Comparison of ENCODE assay signal across 23 mouse cellular contexts in the genomic region with DNA sequence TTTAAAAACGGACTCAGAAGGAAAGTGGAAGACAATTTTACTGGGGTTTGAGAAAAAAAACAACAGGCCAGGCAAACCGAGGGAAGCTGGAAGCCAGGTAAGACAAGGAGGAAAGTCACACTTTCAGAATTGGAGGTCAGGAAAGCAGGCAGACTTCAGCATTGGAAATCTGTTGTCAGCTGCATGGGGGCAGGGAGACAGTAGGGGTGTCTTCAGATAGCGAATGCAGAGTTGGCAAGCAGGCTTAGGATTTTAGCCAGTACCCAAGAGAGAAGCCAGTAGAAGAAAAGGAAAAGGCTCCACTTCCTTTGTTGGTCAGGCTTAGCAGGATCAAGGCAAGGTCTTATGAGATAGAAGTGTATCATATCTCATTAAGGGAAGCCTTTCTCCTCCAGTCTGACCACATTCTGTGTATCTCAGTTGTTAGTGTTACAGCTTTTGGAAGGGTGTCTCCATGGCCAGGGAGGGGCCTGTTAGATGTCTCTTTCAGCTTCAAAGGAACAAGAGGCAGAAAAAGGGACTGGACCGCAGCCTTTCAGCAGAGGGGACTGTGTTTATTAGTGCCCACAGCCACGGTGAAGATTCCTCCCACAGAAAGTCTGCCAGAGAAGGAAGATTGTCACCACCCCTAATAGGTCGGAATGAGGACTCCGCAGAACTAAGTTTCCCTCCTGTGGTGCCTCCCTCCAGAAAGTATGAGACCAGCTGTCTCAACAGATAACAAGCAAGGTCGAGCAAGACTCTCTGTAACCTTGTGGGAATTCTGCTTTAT. TPM values are rescaled to one million over a fixed set of nuclear protein-coding genes. Genes with fewer than 3 reads are reported as not detected.
A peak's percentile ranks its signal among the peaks of the same experiment; 100 is the strongest.
DNase-seq lines count a peak whose midpoint lies in the region.
"Had no signal": no experiment of that assay in that cellular context is flagged by ENCODE, and none has a peak within 500 bp of the region (broad histone marks: within the 10 kb centered on the region; RNA-seq: fewer than 3 reads in every experiment).

No protein-coding gene starts in this region.

- H3K36me3 ChIP-seq in heart, embryonic 10.5 days: no peaks in the 10 kb centered on the region
- H3K36me3 ChIP-seq: hindbrain, embryonic 15.5 days; limb, embryonic 13.5 days; neural tube, embryonic 13.5 days had no signal

- no peak for DNase-seq in heart, embryonic 10.5 days (ENCODE audit: low spot score)
- DNase-seq in heart, postnatal 25 days (ENCODE audit: low spot score): no peak
- DNase-seq in MEL-GATA-1-ER (ENCODE audit: extremely low read depth, low read depth): peak; percentile 59
- peak; percentile 27 to 31 for DNase-seq in heart, postnatal 10 days
- DNase-seq in retina, embryonic 14.5 days (ENCODE audit: low spot score): peak; percentile 47
- no peak for DNase-seq in embryo, embryonic 11 days
- no peak for DNase-seq in left cerebral cortex, postnatal 36 days (ENCODE audit: low spot score in 2 of 2)
- DNase-seq in gastrocnemius, adult 18-20 months (ENCODE audit: low spot score): no peak
- DNase-seq: cerebellum, adult 18-20 months; gastrocnemius, postnatal 10 days; kidney, adult 2 months; kidney, postnatal 4 days; lung, postnatal 36 days; right cerebral cortex, adult 18-20 months; spleen, adult 18-20 months had no signal

- H3K27ac ChIP-seq in heart, embryonic 10.5 days: peak overlapping the region; percentile 52
- H3K27ac ChIP-seq: hindbrain, embryonic 15.5 days; limb, embryonic 13.5 days; neural tube, embryonic 13.5 days; stomach, postnatal 0 days had no signal

- H3K4me3 ChIP-seq in heart, embryonic 10.5 days: no peak overlapping the region
- H3K4me3 ChIP-seq: erythroblast, embryonic 14.5 days; hindbrain, embryonic 15.5 days; limb, embryonic 13.5 days; neural tube, embryonic 13.5 days had no signal

- intact Hi-C loops in heart, postnatal 25 days (cut with DNase I): no loop called here
- intact Hi-C loops in heart, postnatal 10 days (cut with DNase I): no loop called here
- intact Hi-C loops in left cerebral cortex, postnatal 36 days (cut with DNase I): no loop called here

- WGBS in heart, embryonic 10.5 days: 27% methylated on average over 8 of the region's 8 CpGs

- peaks cover 11% of the 10 kb centered on the region for H3K4me1 ChIP-seq in heart, embryonic 10.5 days
- H3K4me1 ChIP-seq: hindbrain, embryonic 15.5 days; limb, embryonic 13.5 days; neural tube, embryonic 13.5 days had no signal

- H3K9me3 ChIP-seq in heart, embryonic 10.5 days: no peaks in the 10 kb centered on the region
- H3K9me3 ChIP-seq: hindbrain, embryonic 15.5 days; limb, embryonic 13.5 days; neural tube, embryonic 13.5 days had no signal

- H3K27me3 ChIP-seq in heart, embryonic 10.5 days (ENCODE audit: insufficient read depth, poor library complexity, severe bottlenecking): no peaks in the 10 kb centered on the region
- H3K27me3 ChIP-seq: hindbrain, embryonic 15.5 days; limb, embryonic 13.5 days; neural tube, embryonic 13.5 days had no signal

RNA-seq across cellular contexts. Expression of gene Dhrs7, which starts 18.0 kb away (rescaled TPM):
- polyA plus RNA-seq in heart, embryonic 10.5 days (2016; fragmentation: Nextera tagmentation; extraction: Ambion mirVana): 22.1 and 28.1 TPM in 2 replicates
- 10 to 100 TPM; 69.0 to 86.7 TPM for total RNA-seq in heart, postnatal 25 days (2021)
- total RNA-seq in heart, postnatal 10 days (2021): 100 to 1,000 TPM; 122 to 137 TPM
- total RNA-seq in left cerebral cortex, postnatal 36 days (2021): 10 to 100 TPM; 34.2 to 45.4 TPM
- 10 to 100 TPM; 15.9 to 19.2 TPM for total RNA-seq in gastrocnemius, adult 18-20 months (2021)
- polyA plus RNA-seq: erythroblast, embryonic 14.5 days had no signal

RNA-seq across cellular contexts. Expression of gene Gm4756, which starts 33.2 kb away (rescaled TPM):
- not detected in 2 replicates for polyA plus RNA-seq in heart, embryonic 10.5 days (2016; fragmentation: Nextera tagmentation; extraction: Ambion mirVana)
- not detected for total RNA-seq in heart, postnatal 25 days (2021)
- total RNA-seq in heart, postnatal 10 days (2021): not detected
- not detected for total RNA-seq in left cerebral cortex, postnatal 36 days (2021)
- total RNA-seq in gastrocnemius, adult 18-20 months (2021): not detected
- total RNA-seq: gastrocnemius, postnatal 10 days; left cerebral cortex, adult 18-20 months; midbrain, postnatal 0 days had no signal
- polyA plus RNA-seq: erythroblast, embryonic 14.5 days; forebrain, embryonic 16.5 days; hindbrain, embryonic 15.5 days; limb, embryonic 13.5 days; midbrain, postnatal 0 days; neural tube, embryonic 13.5 days; stomach, postnatal 0 days had no signal

Comparison
In these comparisons a context has a peak if more than half of its experiments do, and no peak if none do; other contexts are left out.
1. DNase-seq: peak in MEL-GATA-1-ER (single experiment), heart, postnatal 10 days (2 of 2) and retina, embryonic 14.5 days (single experiment); none in heart, embryonic 10.5 days (single experiment), heart, postnatal 25 days (single experiment), embryo, embryonic 11 days (single experiment), left cerebral cortex, postnatal 36 days (0 of 2) and gastrocnemius, adult 18-20 months (single experiment).